Mouse (Mus musculus) central nervous system, embryonic 14 days (tissue): ENCODE results near the gene Aim2. TPM values are rescaled to one million over a fixed set of nuclear protein-coding genes. Genes with fewer than 3 reads are reported as not detected.

Source experiments
- polyA plus RNA-seq: library from polyadenylated mRNA; depleted of rRNA; stranded (reverse); fragments of >200 nt; gene quantifications from 2 replicates; pipeline ENCODE4 v1.2.3, GENCODE M21; 2012; rRNA removed

Aim2 gene
- 4.6 and 7.3 TPM in 2 replicates for polyA plus RNA-seq

GRCm38 (mm10) chr1:173350372-173350957 lies at the start of gene Aim2:
Aim2 (plus strand) TSS chr1:173350879.

GRCm38 (mm10) chr1:173333312-173334253 lies 17.1 kb upstream of the Aim2 start, which contains the start of gene Ackr1:
Ackr1 (minus strand) TSS chr1:173333750.

DNA sequence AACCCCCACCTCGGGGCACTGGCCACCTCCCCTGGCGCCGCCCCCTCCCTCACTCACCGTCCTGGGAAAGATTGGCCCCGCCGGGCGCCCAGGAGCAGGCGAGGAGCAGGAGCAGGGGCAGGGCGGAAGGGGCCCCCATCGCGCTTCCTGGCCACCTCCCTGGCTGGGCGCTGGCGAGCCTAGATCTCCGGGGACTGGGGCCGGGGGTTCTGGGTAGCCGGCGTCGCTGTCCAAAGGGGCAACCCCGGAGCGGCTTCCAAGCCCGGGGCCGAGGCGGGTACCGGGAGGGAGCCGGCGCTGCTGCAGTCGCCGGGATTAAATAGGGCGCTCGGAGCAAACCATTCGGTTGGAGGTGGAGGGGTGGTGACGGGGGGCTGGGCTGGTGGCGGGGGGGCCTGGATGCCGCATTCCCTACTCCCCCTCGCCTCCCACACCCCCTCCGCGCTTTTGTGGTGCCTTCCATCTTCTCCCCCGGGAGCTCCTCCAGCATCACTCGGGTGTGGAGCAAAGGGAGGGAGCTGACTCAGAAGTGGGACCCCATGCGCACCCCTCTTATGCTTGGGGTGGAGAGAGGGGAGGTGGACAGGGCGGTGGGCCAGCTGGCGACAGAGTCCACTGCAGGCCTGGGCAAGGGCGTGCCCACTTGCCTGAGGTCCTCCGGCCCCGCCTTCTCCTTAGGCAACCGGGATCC lies 16.8 kb downstream of the Aim2 start, which contains the start of gene Cadm3:
Cadm3 (minus strand) TSS at position 340 of the 691 bp plus-strand sequence.

GRCm38 (mm10) chr1:173490812-173491480 lies 140.3 kb downstream of the Aim2 start, which contains the start of gene Ifi206:
Ifi206 (minus strand) TSS chr1:173491041.

Other genes starting within 250 kb of the Aim2 start
- not detected in 2 replicates for gene Olfr1408, start 213.5 kb upstream of the Aim2 start, polyA plus RNA-seq
- not detected in 2 replicates for gene Olfr1406, start 160.2 kb upstream of the Aim2 start, polyA plus RNA-seq
- gene Olfr218, start 153.1 kb upstream of the Aim2 start, polyA plus RNA-seq, result not detected in 2 replicates
- not detected in 2 replicates for gene Olfr1404, start 138.5 kb upstream of the Aim2 start, polyA plus RNA-seq
- not detected in 2 replicates for gene Fcer1a, start 123.7 kb upstream of the Aim2 start, polyA plus RNA-seq
- gene Olfr418, start 84.9 kb upstream of the Aim2 start, polyA plus RNA-seq, result not detected in 2 replicates
- not detected in 2 replicates for gene Mptx2, start 73.1 kb upstream of the Aim2 start, polyA plus RNA-seq
- gene Ackr1, start 17.1 kb upstream of the Aim2 start, polyA plus RNA-seq, result 79.9 and 83.6 TPM in 2 replicates
- 211 and 240 TPM in 2 replicates for gene Cadm3, start 16.8 kb downstream of the Aim2 start, polyA plus RNA-seq
- gene Ifi206, start 140.2 kb downstream of the Aim2 start, polyA plus RNA-seq, result 0.31 and 0.54 TPM in 2 replicates
- gene Ifi214, start 185.1 kb downstream of the Aim2 start, polyA plus RNA-seq, result not detected in 2 replicates
- 0.44 and 0.49 TPM in 2 replicates for gene Ifi213, start 248.4 kb downstream of the Aim2 start, polyA plus RNA-seq